Mouse (Mus musculus) brain, embryonic 18.5 days (tissue): ENCODE results near the gene Pde10a.

Experiments
- DNase-seq: peaks from one replicate; pipeline ENCODE4 v3.0.0-alpha.2; 2012; ENCODE audit warnings: low read depth, low spot score

Pde10a gene

GRCm38 (mm10) chr17:8801083-8801854, 276.1 kb downstream of the Pde10a start:
- DNase-seq, result no peak

GRCm38 (mm10) chr17:8801855-8802104, 276.6 kb downstream of the Pde10a start:
- DNase-seq, result no peak

GRCm38 (mm10) chr17:8802161-8802888, 277.2 kb downstream of the Pde10a start:
- DNase-seq, result no peak

- no peak for DNase-seq
These were observed 278.0 kb downstream of the Pde10a start for GRCm38 (mm10) chr17:8802889-8803799.

- no peak for DNase-seq
These were observed 282.2 kb downstream of the Pde10a start for GRCm38 (mm10) chr17:8807345-8807744.

GRCm38 (mm10) chr17:8809771-8810170, 284.6 kb downstream of the Pde10a start:
- DNase-seq, result no peak

- DNase-seq, result no peak
These were observed 285.0 kb downstream of the Pde10a start for GRCm38 (mm10) chr17:8810201-8810600.

GRCm38 (mm10) chr17:8812228-8812865, 287.2 kb downstream of the Pde10a start:
- no peak for DNase-seq

GRCm38 (mm10) chr17:8813773-8814491, 288.8 kb downstream of the Pde10a start:
- no peak for DNase-seq

- DNase-seq, result no peak
These were observed 290.2 kb downstream of the Pde10a start for GRCm38 (mm10) chr17:8815376-8815775.

- DNase-seq, result no peak
These were observed 290.7 kb downstream of the Pde10a start for GRCm38 (mm10) chr17:8815864-8816263.

- DNase-seq, result no peak
These were observed 293.5 kb downstream of the Pde10a start for GRCm38 (mm10) chr17:8818675-8819074.

- no peak for DNase-seq
These were observed 298.4 kb downstream of the Pde10a start for GRCm38 (mm10) chr17:8823548-8823947.

- no peak for DNase-seq
These were observed 302.0 kb downstream of the Pde10a start for GRCm38 (mm10) chr17:8827204-8827603.

- DNase-seq, result no peak
These were observed 305.8 kb downstream of the Pde10a start for GRCm38 (mm10) chr17:8831001-8831400.

- DNase-seq, result no peak
These were observed 311.1 kb downstream of the Pde10a start for GRCm38 (mm10) chr17:8836292-8836691.

- DNase-seq, result no peak
These were observed 313.1 kb downstream of the Pde10a start for GRCm38 (mm10) chr17:8838252-8838651.

GRCm38 (mm10) chr17:8839237-8840011, 314.3 kb downstream of the Pde10a start:
- DNase-seq, result no peak

GRCm38 (mm10) chr17:8841094-8841493, 315.9 kb downstream of the Pde10a start:
- no peak for DNase-seq

GRCm38 (mm10) chr17:8841897-8842540, 316.8 kb downstream of the Pde10a start:
- no peak for DNase-seq
